Mouse (Mus musculus) spleen, adult 18-20 months (tissue): ENCODE measurements at regions not wholly inside any gene's neighbourhood (a gene's known extent, or its start where the extent isn't known, plus 50 kb on each side); places are given as distances from the start of the nearest gene placed in this dataset.

Experiments used
- DNase-seq, 2 experiments: peaks; one replicate each; pipeline ENCODE4 v3.0.0; 2022; ENCODE audit warnings: mixed read lengths in 2 of 2

DNA sequence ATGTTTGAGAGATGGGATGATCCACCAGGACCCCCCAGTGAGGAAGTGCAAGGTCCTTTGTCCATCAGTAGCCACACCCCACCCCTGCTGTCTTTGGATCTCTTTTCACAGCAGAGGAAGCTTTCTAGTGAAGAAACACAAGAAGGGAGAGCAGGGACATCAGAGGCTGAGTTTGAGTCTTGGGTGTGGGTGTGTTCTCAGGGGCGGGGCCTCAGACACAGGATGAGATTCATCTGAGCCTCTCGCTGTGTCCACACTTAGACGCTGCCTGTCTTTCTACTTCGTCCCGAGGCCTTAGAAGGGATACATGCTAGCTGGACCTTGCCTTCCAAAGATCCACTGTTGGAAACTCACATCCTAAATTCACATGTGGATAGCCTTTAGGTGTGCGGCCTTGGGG, 893.5 kb upstream of the Car8 start:
- no peak for DNase-seq

- DNase-seq: no peak
Measured at GRCm38 (mm10) chr4:9131610-9132009, 892.8 kb upstream of the Car8 start.

DNA sequence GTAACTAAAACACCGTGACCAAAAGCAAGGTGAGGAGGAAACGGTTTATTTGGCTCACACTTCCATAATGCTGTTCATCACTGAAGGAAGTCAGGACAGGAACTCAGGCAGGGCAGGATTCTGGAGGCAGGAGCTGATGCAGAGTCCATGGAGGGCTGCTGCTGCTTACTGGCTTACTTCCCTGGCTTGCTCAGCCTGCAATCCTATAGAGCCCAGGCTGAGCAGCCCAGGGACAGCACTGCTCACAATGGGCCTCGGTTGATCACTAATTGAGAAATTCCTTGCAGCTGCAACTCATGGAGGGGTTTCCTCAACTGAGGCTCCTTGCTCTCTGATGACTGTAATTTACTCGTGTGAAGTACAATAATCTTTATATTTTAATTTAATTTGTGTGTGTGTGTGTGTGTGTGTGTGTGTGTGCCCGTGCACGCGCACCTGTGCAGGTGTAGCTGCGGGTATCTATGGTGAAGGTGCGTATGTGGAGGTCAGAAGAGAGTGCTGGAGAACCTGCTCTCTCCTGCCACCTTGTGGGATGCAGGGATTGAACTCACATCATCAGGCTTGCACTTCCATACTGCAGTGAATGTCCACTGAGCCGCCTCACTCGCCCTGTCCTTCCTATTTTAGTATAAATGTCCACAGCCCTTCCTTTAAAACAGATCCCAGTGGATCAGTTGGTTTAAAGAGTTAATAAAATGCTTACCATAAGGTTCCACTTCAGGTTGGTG, 886.6 kb upstream of the Car8 start:
- DNase-seq: peak in 1 of 2 experiments; percentile 27

GRCm38 (mm10) chr4:9124586-9125232, 885.9 kb upstream of the Car8 start:
- no peak for DNase-seq

DNA sequence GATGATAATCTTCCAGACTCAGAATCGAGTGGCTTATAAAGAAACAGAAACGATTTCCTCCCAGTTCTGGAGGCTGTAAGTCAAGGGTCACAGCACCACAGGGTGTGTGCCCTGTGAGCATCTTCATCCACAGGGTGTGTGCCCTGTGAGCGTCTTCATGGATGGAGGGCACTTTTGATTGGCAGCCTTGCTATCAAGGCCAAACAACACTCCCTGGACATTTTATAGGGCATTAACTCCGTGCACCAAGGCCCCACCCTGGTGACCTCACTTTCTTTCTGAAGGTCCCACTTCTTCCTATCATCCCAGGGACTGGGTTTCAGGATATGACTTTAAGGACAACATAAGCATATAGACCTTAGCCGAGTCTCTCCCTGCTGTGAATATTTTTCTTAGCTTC, 885.3 kb upstream of the Car8 start:
- DNase-seq: no peak

DNA sequence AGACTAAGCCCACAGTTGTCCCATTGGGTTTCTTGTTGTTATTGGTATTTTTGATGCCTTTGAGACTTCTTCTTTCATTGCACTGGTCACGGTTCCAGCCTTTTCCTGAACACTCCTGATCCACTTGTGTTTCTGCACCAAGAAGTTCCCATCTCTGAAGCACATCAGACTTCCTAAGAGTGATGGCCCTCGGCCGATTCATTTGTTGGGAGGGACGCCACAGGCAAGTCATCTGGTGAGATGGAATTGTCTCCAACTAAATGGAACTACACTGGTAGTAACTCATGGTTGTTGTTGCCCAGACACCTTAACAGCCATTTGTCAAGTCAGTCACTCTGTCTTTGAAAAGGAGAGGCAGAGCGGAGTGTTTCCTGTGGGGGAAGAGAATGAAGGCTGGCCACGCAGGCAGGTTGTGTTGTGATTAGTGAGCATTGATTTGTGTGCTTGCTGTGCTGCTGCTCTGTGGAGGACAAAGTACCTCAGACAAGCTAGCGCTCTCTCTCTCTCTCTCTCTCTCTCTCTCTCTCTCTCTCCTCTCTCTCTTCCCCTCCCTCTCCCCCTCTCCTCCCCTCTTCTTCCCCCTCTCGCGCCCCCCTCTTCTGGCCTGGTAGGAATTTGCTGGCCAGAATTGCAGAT, 884.7 kb upstream of the Car8 start:
- no peak for DNase-seq

- DNase-seq: no peak
Measured at GRCm38 (mm10) chr4:9122639-9123286, 883.9 kb upstream of the Car8 start.

DNA sequence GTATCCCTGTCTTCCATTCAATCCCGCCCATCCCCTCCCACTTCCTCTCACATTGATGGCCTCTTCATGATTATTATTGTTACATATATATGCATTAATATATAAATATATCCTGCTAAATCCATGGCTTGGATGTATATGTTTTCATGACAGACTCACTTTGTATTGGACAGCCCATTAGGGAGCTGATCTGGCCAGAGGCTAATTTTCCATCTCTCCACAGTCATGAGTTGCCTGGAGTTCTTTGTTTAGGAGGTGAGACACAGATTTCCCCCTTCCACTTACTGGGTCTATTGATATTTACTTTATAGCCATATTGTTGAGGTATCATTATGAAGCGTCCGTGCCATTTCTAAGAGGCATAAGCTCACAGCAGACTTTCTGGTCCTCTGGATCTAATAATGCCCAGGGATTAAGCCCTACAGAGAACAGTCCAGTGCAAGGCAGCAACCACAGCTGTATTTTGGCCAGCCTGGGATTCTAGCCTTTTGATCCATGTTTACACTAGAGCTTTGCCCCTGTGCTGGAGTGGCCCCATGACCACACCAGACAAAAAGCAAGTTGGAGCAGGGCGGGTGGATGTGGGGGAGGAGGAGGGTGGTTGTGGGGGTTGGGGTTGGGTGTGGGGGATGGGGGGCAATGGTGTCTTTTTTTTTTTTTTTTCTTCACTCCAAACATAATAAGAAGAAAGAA, 878.3 kb upstream of the Car8 start:
- no peak for DNase-seq

DNA sequence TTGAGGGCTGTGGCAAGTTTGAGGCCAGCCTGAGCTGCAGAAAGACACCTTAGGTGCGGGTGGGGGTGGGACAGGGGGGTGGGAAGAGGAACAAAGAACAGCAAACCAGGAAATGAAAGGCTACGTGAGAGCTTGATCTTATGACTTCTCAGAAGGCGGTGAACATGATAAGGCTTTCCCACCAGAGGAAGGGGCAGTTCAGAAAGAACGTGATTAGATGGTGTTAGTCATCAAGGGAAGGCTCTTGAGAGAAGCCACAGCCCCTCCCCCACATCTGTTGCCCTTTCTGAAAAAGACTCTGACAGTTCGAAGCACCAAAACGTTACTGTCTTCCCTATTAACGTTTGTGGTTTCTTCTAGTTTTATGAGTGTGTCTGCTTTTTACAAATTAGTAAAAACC, 877.0 kb upstream of the Car8 start:
- DNase-seq: peak in 1 of 2 experiments; percentile 26

- DNase-seq: no peak
Measured at GRCm38 (mm10) chr4:9113982-9114381, 875.1 kb upstream of the Car8 start.

DNA sequence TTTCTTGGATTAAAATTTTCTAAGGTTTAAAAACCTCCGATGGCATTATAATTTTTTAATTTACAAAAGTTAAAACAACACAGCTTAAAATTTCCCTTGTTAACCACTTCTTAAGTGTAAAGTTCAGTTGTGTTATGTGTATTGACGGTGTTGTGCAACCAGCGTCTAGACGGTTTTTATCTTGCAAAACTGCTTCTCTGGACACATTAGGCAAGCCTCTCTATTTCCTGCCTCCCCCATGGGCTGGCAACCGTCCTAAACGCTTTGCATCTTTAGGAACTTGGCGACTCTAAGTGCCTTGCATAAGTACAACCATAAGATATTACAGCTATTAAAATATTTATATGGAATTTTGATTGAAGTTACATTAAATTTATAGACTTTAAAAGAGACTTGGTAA, 871.5 kb upstream of the Car8 start:
- no peak for DNase-seq

DNA sequence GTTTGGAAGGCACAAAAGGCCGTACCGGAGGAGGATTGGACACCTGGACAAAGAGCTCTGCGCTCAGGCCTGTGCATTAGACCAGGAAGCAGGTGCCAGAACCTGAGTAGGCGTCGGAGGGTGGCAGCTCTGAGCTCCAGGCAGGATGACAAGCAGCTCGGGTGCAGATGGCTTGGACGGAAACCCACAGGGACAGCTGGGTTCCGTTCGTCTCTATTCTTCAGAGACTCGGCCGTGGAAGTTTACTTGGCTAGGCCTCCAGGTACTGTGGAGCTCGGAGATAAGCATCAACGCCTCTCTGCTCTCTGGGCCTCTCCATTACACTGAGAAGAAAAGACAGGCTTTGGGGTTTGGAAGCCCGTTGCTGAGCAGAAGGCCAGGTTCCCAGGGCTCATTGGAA, 868.5 kb upstream of the Car8 start:
- no peak for DNase-seq

- DNase-seq: no peak
Measured at GRCm38 (mm10) chr4:9106778-9107177, 867.9 kb upstream of the Car8 start.

- DNase-seq: no peak
Measured at GRCm38 (mm10) chr4:9104657-9105056, 865.8 kb upstream of the Car8 start.

- DNase-seq: no peak
Measured at GRCm38 (mm10) chr4:9103958-9104357, 865.1 kb upstream of the Car8 start.

DNA sequence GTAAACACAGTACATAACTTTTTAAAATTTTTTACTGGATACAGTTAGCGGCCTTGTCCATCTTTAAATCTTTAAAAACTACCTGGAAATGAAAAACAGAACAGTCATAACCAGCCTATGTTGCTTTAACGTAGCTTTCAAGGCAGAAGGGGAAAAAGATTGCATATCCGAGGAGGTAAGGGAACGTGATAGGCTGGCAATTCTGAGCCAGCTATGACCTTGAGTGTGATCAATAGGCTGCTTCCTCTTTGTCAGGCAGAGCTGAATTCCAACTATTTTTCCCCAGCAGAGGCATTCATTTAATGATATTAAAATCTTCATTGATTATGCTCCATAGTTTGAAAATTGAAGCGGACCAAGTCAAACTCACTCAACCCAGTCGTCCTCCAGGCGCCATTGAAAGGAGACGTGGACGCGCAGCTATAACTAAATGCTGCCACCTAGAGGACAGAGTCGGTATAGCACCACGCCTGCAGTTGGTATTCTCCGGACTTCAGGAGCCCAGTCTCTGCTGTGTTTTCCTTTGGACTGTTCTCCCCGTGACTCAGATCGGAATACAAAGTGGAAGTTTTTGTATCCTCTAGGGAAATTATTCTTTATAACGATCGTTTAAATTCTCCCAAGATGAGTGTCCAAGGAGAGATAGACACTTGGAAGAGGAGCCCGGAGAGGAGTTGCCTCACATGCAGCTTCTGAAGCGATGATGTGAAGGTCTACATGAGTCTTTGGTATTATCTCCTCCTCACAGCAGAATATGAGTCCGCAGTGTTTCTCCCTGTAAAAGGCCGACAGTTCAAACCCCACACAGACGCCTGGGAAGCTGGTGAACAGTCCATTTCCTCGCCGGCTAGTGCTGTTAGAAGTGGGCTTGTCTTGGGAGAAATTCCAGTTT, 858.2 kb upstream of the Car8 start:
- DNase-seq: peak; percentile 45 to 86

DNA sequence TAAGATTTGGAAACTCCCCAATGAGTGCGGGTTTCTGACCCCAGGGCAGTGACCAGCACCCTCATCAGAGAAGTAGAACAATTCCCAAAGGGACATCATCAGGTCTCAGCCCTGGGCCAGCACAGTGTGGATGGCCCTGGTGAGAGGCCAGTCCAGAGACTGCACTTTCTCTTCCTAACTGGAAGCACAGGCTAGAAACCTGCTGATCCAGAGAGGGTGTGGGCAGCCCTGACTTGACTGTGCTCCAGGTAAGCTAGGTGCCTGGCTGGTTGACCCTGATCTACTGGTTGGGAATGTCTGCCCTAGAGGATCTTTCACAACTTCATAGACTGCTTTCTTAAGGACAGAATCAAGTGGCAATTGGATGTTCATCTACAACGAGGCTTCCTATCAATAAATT, 857.4 kb upstream of the Car8 start:
- no peak for DNase-seq

DNA sequence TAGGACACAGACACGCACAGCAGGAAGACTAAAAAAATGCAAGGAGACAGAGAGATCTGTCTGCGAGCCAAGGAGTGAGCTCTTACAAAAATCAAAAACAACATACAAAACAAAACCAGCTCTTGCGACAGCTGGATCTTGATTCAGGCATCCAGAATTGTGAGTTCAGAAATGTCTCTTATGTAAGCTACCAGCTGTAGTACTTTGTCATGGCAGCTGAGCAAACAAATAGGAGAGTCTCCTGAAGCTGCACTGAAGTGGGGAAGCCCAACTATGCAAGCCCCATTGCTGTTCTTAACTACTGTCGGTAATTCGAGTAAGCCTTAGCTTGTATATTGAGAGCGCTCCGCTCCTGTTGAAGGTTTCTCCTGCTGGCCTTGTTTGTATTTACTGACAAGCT, 856.8 kb upstream of the Car8 start:
- DNase-seq: no peak

GRCm38 (mm10) chr4:9094522-9094921, 855.7 kb upstream of the Car8 start:
- DNase-seq: no peak

GRCm38 (mm10) chr4:9094076-9094475, 855.2 kb upstream of the Car8 start:
- DNase-seq: no peak

DNA sequence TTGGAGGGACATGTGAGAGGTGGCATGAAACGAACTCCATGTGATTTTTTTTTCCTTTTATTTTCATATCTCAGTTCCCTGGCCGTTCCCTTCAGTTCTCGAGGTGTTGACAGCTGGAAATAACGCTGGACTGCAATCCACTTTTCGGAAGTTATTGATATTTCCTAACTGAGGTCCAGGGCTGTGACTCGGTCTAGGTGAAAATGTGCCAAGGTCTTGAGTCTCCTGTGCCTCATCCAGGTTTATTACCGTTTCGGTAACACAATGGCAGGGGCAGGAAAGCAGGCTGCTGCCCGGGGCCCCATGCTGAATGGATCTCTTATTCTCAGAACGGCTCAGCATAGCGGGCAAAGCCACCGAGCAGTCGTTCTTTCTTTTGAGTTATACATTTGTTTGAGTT, 844.7 kb upstream of the Car8 start:
- DNase-seq: no peak
